Mouse (Mus musculus): ENCODE data around the gene Papola. TPM values are rescaled to one million over a fixed set of nuclear protein-coding genes. Genes with fewer than 3 reads are reported as not detected.

The Papola gene
- polyA plus RNA-seq, 1 experiment from 2014 or later: 198 TPM

- no peak overlapping the region for H3K9ac ChIP-seq
- no peak for ATAC-seq (ENCODE audit: insufficient number of reproducible peaks, low FRiP score)
- 37% methylated on average over 22 of the region's 22 CpGs for WGBS
Measured at GRCm38 (mm10) chr12:105884515-105885323, 100.2 kb downstream of the Papola start.

More at GRCm38 (mm10) chr12:105884515-105885323, 100.2 kb downstream of the Papola start:
- Histone ChIP-seq H3K4me3 (no peak overlapping the region), H3K4me2 (no peak overlapping the region), H3K27ac (ENCODE audit: poor library complexity, severe bottlenecking) (no peak overlapping the region), H3K9me3 (replicated peaks) (peaks cover 15% of the 10 kb centered on the region), H3K36me3 (no peaks in the 10 kb centered on the region), H3K27me3 (replicated peaks) (peaks cover 5% of the 10 kb centered on the region; the same call in 1 of the 2 replicates), H3K4me1 (replicated peaks) (no peaks in the 10 kb centered on the region)

Small RNA genes lying within 50 kb of the gene (microRNA-seq; reads per million reads assigned to microRNA genes)
- gene Gm22120: not detected

Other genes with a start within 250 kb of the Papola start
- gene Bdkrb2, start 221.5 kb upstream of the Papola start, polyA plus RNA-seq (2016; fragmentation: Nextera tagmentation; extraction: Ambion mirVana): 1.5 and 1.6 TPM in 2 replicates
- gene Bdkrb1, start 181.6 kb upstream of the Papola start, polyA plus RNA-seq (2016; fragmentation: Nextera tagmentation; extraction: Ambion mirVana): not detected in 2 replicates
- gene Gskip, start 99.9 kb upstream of the Papola start, polyA plus RNA-seq (2016; fragmentation: Nextera tagmentation; extraction: Ambion mirVana): 21.3 and 24.4 TPM in 2 replicates
- 13.2 and 13.5 TPM in 2 replicates for gene Atg2b, start 99.5 kb upstream of the Papola start, polyA plus RNA-seq (2016; fragmentation: Nextera tagmentation; extraction: Ambion mirVana)
- gene Ak7, start 78.7 kb upstream of the Papola start, polyA plus RNA-seq (2016; fragmentation: Nextera tagmentation; extraction: Ambion mirVana): 0.33 and 0.45 TPM in 2 replicates
- gene Vrk1, start 225.5 kb downstream of the Papola start, polyA plus RNA-seq (2016; fragmentation: Nextera tagmentation; extraction: Ambion mirVana): 46.8 and 47.0 TPM in 2 replicates